Mouse (Mus musculus) splenic B cell, adult 2 months (primary cell): ENCODE data around the gene Dppa3.

Experiments used
- DNase-seq: peaks from one replicate; pipeline ENCODE4 v3.0.0-alpha.2; 2011; ENCODE audit warnings: low read depth, low spot score
- H3K27me3 ChIP-seq: 2 replicates; pipeline ENCODE4 v1.6.1; 2012; ENCODE audit warnings: mild to moderate bottlenecking, low read length, moderate library complexity, mixed read lengths; ENCODE audit not compliant: control insufficient read depth, poor library complexity, insufficient read depth, severe bottlenecking
- H3K36me3 ChIP-seq: 2 replicates; pipeline ENCODE4 v1.6.1; 2012; ENCODE audit warnings: mild to moderate bottlenecking, low read length, moderate library complexity, mixed read lengths; ENCODE audit not compliant: control insufficient read depth, poor library complexity, insufficient read depth, severe bottlenecking

Dppa3 gene

DNA sequence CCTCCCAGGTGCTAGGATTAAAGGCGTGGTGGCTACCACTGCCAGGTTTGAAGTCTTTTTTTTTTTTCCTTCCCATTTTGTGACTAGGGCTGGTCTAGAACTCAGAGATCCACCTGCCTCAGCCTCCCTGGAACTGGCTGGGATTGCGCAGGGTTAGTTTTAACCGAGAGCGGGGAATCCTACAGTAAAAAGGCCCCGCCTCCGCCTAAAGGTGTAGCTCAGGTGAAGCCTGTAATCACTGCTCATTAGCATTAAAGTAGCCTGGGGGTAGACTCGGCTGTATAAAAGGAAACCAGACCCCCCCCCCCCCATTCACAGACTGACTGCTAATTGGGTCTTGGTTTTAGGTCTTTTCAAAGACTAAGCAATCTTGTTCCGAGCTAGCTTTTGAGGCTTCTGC, at the start of gene Dppa3:
Dppa3 (plus strand) TSS at position 301 of the 400 bp plus-strand sequence.
- DNase-seq, result no peak
- no peaks in the 10 kb centered on the region for H3K36me3 ChIP-seq
- no peaks in the 10 kb centered on the region for H3K27me3 ChIP-seq

DNA sequence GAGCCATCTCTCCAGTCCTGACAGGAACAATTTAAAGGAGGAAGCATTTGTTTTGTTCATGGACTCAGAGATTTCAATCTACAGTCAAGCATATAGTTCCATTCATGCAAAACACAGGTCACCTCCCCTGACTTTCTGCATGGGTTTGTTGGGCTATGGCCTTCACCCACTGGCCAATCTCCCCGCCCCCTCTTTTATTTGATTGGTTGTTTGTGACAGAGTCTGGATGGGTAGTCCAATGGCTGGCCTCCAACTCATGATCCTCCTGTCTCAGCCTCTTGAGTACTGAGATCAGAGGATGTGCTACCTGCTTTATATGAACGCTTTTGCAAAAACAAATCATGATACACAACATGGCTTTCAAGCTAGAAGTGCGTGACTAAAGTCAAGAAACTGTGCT, 49.2 kb upstream of the Dppa3 start:
- H3K27me3 ChIP-seq, result no peaks in the 10 kb centered on the region
- no peak for DNase-seq
- H3K36me3 ChIP-seq, result peaks cover 15% of the 10 kb centered on the region; the same call in 1 of the 2 replicates

DNA sequence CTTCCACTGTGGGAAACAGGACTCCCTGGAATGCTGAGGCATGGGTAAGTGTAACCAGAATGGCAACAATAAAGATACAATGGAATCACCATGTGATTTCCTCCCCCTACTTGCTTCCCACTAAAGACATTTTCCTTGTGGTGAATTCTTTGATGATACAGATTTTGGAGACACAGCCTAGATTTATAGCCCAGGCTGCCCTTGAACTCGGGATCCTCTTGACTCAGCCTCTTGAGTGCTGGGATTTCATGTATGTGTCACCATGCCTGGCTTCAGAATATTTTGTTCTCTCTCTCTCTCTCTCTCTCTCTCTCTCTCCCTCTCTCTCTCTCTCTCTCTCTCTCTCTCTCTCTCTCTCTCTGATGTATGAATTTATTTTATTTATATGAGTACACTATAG, 47.1 kb upstream of the Dppa3 start:
- no peaks in the 10 kb centered on the region for H3K27me3 ChIP-seq
- DNase-seq, result no peak
- H3K36me3 ChIP-seq, result peaks cover 22% of the 10 kb centered on the region

DNA sequence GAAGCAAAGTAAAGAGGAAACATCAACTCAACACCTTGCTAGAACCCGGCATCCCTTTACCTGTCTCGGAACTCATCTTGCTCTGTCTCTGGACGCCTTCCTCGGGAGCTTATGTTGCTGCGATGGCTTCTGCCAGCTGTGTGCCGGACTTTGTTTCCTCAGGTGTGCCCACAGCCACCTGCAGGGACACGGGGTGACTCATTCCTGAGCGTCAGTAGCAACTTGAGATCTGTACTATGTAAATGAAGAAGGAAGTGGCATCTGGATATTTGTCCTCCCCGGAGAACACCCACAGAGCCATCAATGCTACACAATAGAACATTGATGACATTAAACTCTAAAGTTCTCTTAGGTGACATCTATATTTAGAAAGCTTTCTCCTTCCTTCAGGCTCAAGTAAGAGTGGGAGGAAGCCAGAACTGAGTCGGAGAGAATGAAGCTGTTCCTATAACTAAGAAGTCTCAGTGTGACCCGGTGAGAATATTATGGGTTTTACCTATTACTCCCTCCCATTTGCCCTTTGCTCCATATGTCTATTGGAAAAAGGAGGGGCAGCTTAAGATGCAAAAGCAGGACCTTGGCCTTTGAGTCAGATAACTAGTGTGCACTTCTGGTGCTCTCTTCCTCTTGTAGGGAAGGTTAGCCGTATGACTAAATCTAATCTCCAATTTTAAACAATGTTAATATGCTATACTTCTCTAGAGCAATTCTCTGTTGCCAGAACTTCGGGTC, 35.0 kb upstream of the Dppa3 start:
- Histone ChIP-seq H3K27me3 (no peaks in the 10 kb centered on the region), H3K36me3 (peaks cover 24% of the 10 kb centered on the region)
- no peak for DNase-seq

DNA sequence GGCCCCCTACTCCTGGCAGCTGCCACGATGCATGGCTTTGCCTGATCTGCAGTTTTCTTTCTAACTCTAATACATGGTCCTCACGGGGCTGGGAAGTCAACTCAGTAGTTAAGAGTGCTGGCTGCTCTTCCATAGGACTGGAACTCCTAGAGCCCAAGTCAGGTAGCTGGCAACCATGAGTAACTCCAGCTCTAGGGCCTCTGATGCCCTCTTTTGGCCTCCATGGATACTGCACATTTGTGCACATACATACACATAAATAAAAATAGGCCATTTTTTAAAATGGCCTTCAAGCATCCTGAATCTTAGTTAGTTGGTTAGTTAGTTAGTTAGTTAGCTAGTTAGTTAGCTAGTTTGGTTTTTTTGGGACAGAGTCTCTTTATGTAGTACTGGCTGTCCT, 33.3 kb upstream of the Dppa3 start:
- H3K36me3 ChIP-seq, result peaks cover 27% of the 10 kb centered on the region
- no peaks in the 10 kb centered on the region for H3K27me3 ChIP-seq
- no peak for DNase-seq

DNA sequence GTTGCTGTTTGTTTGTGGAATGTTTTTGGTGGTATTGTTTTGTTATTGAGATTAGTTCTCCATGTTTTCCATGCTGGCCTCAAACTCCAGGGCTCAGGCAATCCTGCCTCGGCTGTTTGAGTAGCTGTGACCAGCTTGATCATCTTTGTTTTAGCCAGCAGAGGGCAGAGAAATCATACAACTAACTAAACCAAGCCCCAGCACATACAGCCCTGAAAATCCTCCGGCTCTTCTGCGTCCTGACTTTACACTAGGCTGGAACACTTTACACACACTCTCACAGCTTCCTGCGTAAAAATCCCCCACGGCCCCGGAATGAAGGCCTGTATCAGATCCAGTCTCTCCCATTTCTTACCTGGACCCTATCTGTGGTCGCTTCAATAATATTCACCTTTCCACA, 30.6 kb upstream of the Dppa3 start:
- Histone ChIP-seq H3K36me3 (peaks cover 24% of the 10 kb centered on the region), H3K27me3 (no peaks in the 10 kb centered on the region)
- DNase-seq, result peak; percentile 47

DNA sequence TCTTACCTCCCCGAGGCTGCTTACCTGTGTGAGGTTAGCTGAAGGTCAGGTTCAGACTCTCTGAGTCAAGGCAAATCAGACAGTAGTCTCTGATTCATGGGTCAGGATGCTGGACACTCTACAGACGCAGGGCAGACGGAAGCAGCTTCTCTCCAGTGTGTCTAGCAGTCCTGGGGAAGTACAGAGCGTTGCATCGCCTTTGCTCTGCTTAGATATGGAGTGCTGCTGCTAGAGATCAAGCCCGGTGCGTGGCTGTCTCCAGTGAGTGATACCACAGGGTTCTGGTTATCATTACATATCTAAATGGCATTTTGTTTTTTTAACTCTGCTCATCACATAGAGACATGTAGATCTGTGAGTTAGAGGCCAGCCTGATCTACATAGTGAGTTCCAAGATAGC, 29.6 kb upstream of the Dppa3 start:
- peaks cover 20% of the 10 kb centered on the region for H3K36me3 ChIP-seq
- no peaks in the 10 kb centered on the region for H3K27me3 ChIP-seq
- no peak for DNase-seq

DNA sequence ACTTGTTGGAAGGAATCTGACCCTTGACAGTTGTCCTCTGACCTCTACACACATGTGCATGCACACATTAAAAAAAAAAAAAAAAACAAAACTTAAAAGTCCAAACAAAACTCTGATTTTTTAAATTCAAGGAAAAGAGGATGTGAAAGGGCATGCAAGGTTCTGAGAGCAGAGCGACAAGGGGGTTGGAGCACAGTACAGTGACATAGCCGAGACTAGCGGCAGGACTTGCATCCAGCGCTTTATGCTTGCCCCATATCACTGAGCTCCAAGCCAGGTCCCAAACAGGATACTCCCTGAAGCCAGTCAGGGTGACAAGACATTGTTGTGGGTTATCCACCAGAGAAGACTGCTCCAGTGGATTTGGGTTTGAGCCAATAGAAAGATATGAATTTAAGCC, 28.2 kb upstream of the Dppa3 start:
- Histone ChIP-seq H3K36me3 (peaks cover 13% of the 10 kb centered on the region), H3K27me3 (no peaks in the 10 kb centered on the region)
- DNase-seq, result peak; percentile 60

DNA sequence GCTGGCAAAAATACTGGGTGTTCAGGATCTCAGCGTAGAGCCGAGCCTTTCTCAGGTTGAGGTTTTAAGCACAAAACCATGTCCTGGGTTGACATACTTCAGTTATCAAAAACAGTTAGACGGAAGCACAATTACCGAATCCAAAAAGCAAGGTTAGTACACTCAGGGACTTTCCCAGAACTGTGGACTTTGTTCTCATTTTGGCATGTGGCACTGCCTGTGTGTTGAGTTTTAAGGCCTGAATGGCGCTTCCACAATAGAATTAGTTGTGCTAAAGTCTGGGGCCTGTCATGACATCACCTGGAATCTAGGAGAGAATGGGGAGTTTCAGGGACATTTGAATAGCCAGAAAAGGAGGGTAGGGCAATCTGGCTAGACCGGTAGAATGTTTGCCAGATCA, 27.8 kb upstream of the Dppa3 start:
- DNase-seq, result peak; percentile 70
- peaks cover 11% of the 10 kb centered on the region for H3K36me3 ChIP-seq
- H3K27me3 ChIP-seq, result no peaks in the 10 kb centered on the region

DNA sequence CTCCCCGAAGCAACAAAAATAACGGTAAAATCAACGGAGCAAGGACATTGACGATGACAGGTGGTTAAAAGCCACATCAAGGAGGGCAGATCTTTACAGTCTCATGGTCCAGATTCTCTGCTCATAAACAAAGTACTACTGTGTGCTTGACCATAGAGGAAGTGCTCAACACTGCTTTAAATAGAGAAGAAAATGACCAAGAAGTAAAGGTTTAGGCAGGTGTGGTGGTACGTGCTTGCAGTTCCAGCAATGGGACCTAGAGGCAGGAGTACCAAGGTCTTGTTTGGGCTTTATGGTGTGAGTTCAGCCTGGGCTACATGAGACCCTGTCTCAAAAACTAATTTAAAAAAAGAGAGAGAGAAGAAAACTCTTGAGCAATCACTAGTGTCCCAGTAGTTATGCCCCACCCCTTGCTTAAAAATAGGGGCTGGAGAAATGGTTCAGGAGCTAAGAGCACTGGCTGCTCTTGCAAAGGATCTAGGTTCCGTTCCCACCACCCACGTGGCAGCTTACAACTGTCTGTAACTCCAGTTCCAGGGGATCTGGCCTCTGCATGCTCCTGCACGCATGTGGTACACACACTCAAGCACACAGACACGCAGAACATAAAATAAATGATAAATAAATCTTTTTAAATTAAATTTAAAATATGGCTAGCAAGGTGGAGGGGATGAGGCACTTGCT, 27.0 kb upstream of the Dppa3 start:
- Histone ChIP-seq H3K36me3 (peaks cover 9% of the 10 kb centered on the region), H3K27me3 (no peaks in the 10 kb centered on the region)
- peak; percentile 49 for DNase-seq

DNA sequence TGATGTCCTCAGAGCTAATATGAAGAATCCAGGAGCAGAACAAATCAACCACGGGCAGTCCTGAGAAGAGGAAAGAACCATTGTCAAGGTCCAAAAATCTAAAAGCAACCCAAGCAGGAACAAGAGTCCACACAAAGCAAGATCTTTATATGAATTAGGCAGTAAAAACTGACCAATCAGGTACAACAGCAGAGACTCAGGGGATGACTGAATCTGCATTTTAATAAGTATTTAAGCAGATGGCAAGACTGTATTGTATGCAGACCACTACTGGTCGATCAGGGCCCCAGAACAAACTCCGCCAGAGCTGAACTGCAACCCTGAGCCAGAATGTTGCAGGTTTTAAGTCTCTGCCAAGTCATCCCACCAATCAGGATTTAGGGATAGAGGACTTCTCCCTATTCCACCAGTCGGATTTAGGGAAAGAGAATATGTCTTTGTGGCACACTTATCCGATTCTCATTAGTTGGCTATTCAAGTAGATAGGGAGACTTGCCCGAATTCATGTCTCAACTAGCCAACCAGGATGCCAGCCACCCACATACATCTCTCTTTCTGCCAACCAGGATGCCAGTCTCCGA, 26.1 kb upstream of the Dppa3 start:
- DNase-seq, result no peak
- Histone ChIP-seq H3K36me3 (peaks cover 7% of the 10 kb centered on the region), H3K27me3 (no peaks in the 10 kb centered on the region)

DNA sequence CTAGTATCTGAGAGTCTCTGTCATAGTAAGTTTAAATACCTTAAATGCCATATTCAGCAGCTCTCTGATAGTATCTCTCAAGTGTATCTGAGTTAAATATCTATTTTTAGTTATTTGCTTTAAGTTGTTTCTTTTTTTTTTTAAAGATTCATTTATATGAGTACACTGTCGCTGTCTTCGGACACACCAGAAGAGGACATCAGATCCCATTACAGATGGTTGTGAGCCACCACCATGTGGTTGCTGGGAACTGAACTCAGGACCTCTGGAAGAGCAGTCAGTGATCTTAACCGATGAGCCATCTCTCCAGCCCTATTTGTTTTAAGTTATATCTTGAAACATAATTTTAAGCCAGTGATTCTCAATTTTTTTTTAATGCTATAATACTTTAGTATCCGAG, 25.2 kb upstream of the Dppa3 start:
- no peaks in the 10 kb centered on the region for H3K27me3 ChIP-seq
- H3K36me3 ChIP-seq, result peaks cover 3% of the 10 kb centered on the region; the same call in 1 of the 2 replicates
- no peak for DNase-seq

DNA sequence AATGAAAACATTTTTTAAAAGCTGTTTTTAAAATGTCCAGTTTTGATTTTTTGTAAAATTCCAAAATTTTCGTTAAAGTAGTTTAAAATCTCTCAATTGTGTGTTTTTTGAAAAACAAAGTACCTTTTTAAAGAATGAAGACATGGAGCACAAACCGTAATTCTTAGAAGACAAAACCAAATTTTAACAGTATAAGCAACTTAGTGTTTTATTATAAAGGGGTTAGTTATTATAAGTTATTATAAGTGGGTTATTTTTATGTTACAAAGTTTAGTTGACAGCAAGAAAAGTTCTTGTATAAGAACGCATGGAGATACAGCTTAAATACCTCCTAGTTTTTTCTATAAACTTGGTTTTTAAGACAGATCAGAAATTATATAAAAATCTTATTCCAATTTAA, 24.6 kb upstream of the Dppa3 start:
- no peak for DNase-seq
- peaks cover 3% of the 10 kb centered on the region; the same call in 1 of the 2 replicates for H3K36me3 ChIP-seq

DNA sequence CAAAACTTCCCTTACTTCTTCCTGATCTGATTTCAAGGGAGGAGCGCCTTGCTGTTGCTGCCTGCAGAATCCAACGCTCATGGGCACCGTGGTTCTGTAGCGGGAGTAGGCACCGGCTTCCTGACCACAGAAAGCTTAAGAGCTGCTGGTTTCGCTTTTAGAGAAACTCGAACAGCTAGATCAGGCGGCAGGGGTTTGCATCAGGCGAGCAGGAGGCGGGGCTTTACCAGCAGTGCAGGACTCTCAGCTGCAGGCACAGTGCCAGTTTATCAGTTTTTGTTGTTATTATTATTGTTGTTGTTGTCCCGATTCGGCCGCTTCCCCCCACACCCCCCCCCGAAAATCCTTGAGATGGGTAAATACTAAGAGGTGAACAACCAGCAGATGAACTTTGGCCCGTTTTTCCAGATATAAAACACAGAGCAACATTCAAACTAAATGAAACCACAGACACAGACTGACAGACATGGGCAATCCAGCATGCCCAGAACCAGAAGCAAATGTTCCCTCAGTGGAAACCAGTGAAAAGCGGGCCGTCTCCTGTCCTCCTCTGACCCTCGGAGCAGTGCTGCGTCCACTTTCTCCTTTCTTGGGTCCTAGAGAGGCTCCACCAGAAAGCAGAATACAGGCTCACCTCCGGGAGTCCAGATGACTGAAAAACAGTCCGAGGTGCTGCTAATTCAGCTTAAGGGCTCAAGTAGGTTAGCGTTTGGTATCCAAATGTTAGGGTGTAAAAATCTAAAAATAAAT, 23.8 kb upstream of the Dppa3 start, which contains the start of gene Apobec1:
Apobec1 (minus strand) TSS at position 203 of the 750 bp plus-strand sequence.
- peak; percentile 86 for DNase-seq
- H3K27me3 ChIP-seq, result no peaks in the 10 kb centered on the region
- H3K36me3 ChIP-seq, result no peaks in the 10 kb centered on the region

More for the DNA sequence above, 24.6 kb upstream of the Dppa3 start:
- no peaks in the 10 kb centered on the region for H3K27me3 ChIP-seq

DNA sequence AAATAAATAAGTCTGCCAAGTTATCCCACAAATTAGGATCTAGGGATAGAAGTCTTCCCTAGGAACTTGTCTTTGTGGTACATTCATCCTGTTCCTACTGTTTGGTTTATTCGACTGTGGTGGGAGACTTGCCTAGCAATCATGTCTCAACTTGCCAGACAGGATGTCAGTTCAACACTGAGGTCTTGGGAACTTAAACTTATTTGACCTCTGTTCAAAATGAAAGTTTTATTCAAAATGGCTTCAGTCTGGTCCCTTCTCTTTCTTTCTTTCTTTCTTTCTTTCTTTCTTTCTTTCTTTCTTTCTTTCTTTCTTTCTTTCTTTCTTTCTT, 23.3 kb upstream of the Dppa3 start:
- Histone ChIP-seq H3K27me3 (no peaks in the 10 kb centered on the region), H3K36me3 (no peaks in the 10 kb centered on the region)
- DNase-seq, result peak; percentile 29
